ENCODE assay signal across 11 mouse cellular contexts in the genomic region with DNA sequence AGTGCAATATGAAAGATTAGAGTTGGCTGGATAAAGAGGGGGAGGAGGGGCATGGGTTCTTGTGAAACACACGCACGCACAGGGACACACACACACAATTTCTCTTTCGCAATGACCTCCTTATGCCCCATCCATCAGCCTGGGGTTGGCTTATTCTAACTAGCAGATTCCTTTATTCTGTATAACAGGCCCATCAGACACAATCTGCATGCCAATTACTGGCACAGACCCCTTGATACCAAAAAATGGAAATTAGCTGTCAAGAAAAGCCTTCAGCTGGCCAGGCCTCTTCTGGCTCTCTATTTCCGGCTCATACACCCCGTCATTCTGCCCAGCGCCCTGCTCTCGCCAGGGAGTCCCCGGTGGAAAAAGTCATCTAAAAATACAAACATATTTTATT. TPM values are rescaled to one million over a fixed set of nuclear protein-coding genes. Genes with fewer than 3 reads are reported as not detected.
DNase-seq lines count a peak whose midpoint lies in the region; ATAC-seq lines count a peak whose summit lies in the region.
"Had no signal": no experiment of that assay in that cellular context is flagged by ENCODE, and none has a peak within 500 bp of the region (broad histone marks: within the 10 kb centered on the region; RNA-seq: fewer than 3 reads in every experiment).

No protein-coding gene starts in this region.

- WGBS in heart, embryonic 13.5 days = 80% methylated on average over 8 of the region's 8 CpGs
- WGBS in forebrain, embryonic 15.5 days = 14% methylated on average over 8 of the region's 8 CpGs
- 36% methylated on average over 8 of the region's 8 CpGs for WGBS in neural tube, embryonic 12.5 days

- 0 out of 2 replicates have a peak overlapping the region, but pooled peaks have one; percentile 28 for H3K27ac ChIP-seq in heart, embryonic 13.5 days (replicated peaks)
- H3K27ac ChIP-seq in forebrain, embryonic 15.5 days (replicated peaks) = peak overlapping the region; percentile 87
- H3K27ac ChIP-seq in neural tube, embryonic 12.5 days = no peak overlapping the region
- H3K27ac ChIP-seq: kidney, embryonic 15.5 days; limb, embryonic 10.5 days had no signal

- no peak for ATAC-seq in heart, embryonic 13.5 days (ENCODE audit: extremely low read depth, insufficient number of reproducible peaks, low FRiP score, low TSS enrichment)
- peak; percentile 88 for ATAC-seq in forebrain, embryonic 15.5 days (replicated peaks)
- ATAC-seq in neural tube, embryonic 12.5 days (ENCODE audit: low FRiP score, low read depth) = peak; percentile 82
- ATAC-seq in frontal cortex, adult (ENCODE audit: low TSS enrichment) = no peak

- 0 out of 2 replicates have a peak, but pooled peaks cover 3% of the 10 kb centered on the region for H3K27me3 ChIP-seq in heart, embryonic 13.5 days (replicated peaks)
- no peaks in the 10 kb centered on the region for H3K27me3 ChIP-seq in forebrain, embryonic 15.5 days
- no peaks in the 10 kb centered on the region for H3K27me3 ChIP-seq in neural tube, embryonic 12.5 days (replicated peaks)
- H3K27me3 ChIP-seq: kidney, embryonic 15.5 days had no signal

- H3K9ac ChIP-seq in heart, embryonic 13.5 days = no peak overlapping the region
- H3K9ac ChIP-seq in forebrain, embryonic 15.5 days (replicated peaks) = peak overlapping the region; percentile 28
- H3K9ac ChIP-seq in neural tube, embryonic 12.5 days = no peak overlapping the region
- H3K9ac ChIP-seq: kidney, embryonic 15.5 days had no signal

- no peaks in the 10 kb centered on the region for H3K36me3 ChIP-seq in heart, embryonic 13.5 days
- H3K36me3 ChIP-seq in forebrain, embryonic 15.5 days = no peaks in the 10 kb centered on the region
- H3K36me3 ChIP-seq in neural tube, embryonic 12.5 days = no peaks in the 10 kb centered on the region
- H3K36me3 ChIP-seq: kidney, embryonic 15.5 days; limb, embryonic 10.5 days had no signal

- no peak overlapping the region for H3K4me2 ChIP-seq in heart, embryonic 13.5 days
- H3K4me2 ChIP-seq in forebrain, embryonic 15.5 days (replicated peaks) = peak overlapping the region; percentile 23
- H3K4me2 ChIP-seq in neural tube, embryonic 12.5 days (replicated peaks) = peak overlapping the region; percentile 31; the same call in 1 of the 2 replicates
- H3K4me2 ChIP-seq: kidney, embryonic 15.5 days had no signal

- peaks cover 11% of the 10 kb centered on the region for H3K4me1 ChIP-seq in heart, embryonic 13.5 days
- H3K4me1 ChIP-seq in forebrain, embryonic 15.5 days = peaks cover 15% of the 10 kb centered on the region
- H3K4me1 ChIP-seq in neural tube, embryonic 12.5 days = peaks cover 10% of the 10 kb centered on the region
- H3K4me1 ChIP-seq: limb, embryonic 10.5 days had no signal

- no peak overlapping the region for H3K4me3 ChIP-seq in heart, embryonic 13.5 days
- H3K4me3 ChIP-seq in forebrain, embryonic 15.5 days = 0 out of 2 replicates have a peak overlapping the region, but pooled peaks have one; percentile 9
- no peak overlapping the region for H3K4me3 ChIP-seq in neural tube, embryonic 12.5 days
- H3K4me3 ChIP-seq: erythroblast, embryonic 14.5 days; kidney, embryonic 15.5 days; limb, embryonic 10.5 days had no signal

- no peaks in the 10 kb centered on the region for H3K9me3 ChIP-seq in heart, embryonic 13.5 days
- H3K9me3 ChIP-seq in forebrain, embryonic 15.5 days = no peaks in the 10 kb centered on the region
- H3K9me3 ChIP-seq in neural tube, embryonic 12.5 days = no peaks in the 10 kb centered on the region
- H3K9me3 ChIP-seq: kidney, embryonic 15.5 days; limb, embryonic 10.5 days had no signal

- no peak for DNase-seq in heart, adult 9 months (ENCODE audit: low spot score in 2 of 2)
- DNase-seq in lung, postnatal 10 days = peak; percentile 63
- no peak for DNase-seq in gastrocnemius, postnatal 4 days (ENCODE audit: low spot score in 2 of 2)
- DNase-seq in right cerebral cortex, postnatal 25 days = no peak

RNA-seq across cellular contexts. Expression of gene Il20rb, which starts 47.1 kb away (rescaled TPM):
- 0.41 and 0.68 TPM in 2 replicates for polyA plus RNA-seq in heart, embryonic 13.5 days (2015; fragmentation: Nextera tagmentation; extraction: Ambion mirVana)
- 0.50 and 0.86 TPM in 2 replicates for polyA plus RNA-seq in forebrain, embryonic 15.5 days (2015; fragmentation: Nextera tagmentation; extraction: Ambion mirVana)
- 0.76 and 1.3 TPM in 2 replicates for polyA plus RNA-seq in neural tube, embryonic 12.5 days (2016; fragmentation: Nextera tagmentation; extraction: Ambion mirVana)
- total RNA-seq in gastrocnemius, postnatal 4 days (2021) = 1 to 10 TPM; 4.8 to 5.4 TPM

Comparison
In these comparisons a context has a peak if more than half of its experiments do, and no peak if none do; other contexts are left out.
1. ATAC-seq: peak in forebrain, embryonic 15.5 days (single experiment) and neural tube, embryonic 12.5 days (single experiment); none in heart, embryonic 13.5 days (single experiment) and frontal cortex, adult (single experiment).